Mouse (Mus musculus) liver (tissue): ENCODE data around the gene Slc6a17.

Experiments
- DNase-seq: peaks from one replicate; pipeline ENCODE4 v3.0.0-alpha.2; 2020; ENCODE audit warnings: mixed read lengths

Slc6a17 gene

DNA sequence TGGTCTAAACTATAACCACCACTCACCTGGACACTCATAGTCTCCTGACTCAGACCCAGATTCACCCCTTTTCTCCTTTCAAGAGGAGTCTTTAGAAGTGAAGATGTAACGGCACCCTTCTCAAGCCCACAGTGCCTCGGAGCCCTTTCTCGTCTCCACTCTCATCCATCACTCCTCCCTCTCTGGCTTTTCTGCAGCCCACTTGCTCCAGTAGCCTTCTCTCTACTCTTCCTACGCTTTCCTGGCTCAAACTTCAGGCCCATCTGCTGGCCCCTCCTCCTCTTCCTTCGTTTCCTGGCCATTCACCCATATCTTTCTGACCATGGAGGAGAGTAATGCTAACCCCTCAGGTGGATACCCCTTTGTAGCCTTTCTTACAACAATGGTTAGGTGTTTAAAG is 3.1 kb upstream of the Slc6a17 start:
- DNase-seq: no peak

DNA sequence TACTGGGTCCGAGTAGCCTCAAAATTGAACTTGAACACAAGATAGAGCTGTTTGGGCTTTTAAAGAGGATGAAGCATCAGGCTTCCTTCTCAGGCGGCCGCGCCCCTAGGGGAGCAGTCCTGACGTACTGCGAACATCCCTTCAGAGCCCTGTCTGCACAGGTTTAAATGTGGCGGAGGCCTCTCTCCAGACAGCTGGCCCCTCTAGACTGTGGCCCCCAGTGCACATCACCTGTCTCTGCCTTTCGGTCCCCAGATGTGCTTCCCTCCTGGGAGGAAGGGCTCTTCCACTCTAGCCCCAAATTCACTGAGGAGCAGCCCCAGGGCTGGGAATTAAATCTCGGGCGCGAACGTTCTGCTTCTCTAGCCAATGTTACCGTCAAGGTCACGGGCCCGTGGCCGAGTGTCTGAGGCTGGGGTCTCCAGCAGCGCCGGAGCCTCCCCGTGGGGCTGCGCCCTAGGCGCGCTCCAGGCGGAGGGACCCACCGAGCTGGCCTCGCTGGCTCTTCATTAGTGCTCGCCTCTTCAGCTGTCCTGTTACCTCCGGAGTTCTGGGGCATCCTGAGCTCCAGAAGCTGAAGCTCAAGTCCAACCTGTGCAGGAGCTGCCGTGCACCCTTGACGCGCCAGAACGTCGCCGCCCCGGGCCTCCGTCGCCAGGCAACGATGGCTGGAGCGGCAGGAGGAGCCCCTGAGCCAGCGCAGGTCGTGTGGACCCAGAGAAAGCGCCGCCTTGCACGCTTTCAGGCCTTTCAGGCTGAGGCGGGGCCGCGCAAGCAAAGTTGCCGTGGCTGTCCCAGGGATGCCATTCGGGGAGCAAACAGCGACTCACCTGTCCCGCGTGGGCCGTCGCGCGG is 815 bp downstream of the Slc6a17 start:
- DNase-seq: peak; percentile 9

DNA sequence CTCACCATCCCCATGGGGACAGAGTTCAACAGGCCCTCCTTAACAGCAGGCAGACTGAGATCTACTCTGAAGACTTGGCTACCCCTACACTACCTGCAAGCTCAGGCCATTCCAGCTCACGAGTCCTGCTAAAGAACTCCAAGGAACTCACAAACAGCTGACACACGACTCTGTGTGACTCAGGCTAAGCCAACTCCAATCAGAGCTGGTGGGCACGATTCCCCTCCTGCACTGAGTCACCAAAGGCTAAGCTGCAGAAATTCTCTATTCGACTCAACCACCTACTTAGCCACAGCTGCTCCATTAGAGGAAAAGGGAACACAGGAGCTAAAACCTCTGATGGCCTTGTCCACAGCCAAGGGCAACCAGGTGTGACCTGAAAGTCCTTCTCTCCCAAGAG is 1.8 kb downstream of the Slc6a17 start:
- no peak for DNase-seq

DNA sequence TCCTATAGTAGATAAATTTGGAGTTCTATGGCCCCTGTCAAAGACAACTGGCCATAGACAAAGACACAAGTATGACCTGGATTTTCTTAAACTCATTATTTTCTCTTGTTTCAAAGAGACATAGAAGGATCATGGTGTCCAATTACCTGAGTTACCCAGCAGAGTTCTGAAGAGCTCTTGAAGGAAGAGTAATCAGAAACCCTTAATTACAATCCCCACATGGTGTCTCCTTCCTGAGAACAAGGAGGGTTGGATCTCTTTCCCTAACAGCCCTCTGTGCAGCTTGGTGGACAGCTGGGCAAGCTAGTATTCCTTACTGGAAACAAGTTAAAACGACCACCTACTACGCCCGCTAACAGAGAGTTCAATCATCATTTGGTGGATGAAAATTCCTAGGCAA is 6.4 kb downstream of the Slc6a17 start:
- DNase-seq: no peak

DNA sequence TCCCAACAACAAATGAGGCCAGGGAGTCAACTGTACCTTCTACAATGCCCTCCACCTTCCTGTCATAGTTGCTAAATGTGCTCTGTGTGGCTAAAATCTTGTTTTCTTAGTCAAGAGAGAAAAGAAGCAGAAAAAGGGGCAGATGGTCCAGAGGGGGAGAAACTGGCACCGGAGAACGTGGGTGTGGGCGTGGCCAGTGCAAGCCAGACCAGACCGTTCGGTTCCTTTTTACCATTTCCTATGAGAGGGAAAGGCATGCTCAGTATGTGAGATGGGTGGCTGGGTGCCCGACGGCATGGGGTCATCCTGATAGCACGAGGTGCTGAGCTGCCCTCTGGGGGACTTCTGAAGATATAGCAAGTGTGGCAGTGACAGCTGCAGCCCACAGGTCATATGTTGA is 9.1 kb downstream of the Slc6a17 start:
- DNase-seq: no peak

DNA sequence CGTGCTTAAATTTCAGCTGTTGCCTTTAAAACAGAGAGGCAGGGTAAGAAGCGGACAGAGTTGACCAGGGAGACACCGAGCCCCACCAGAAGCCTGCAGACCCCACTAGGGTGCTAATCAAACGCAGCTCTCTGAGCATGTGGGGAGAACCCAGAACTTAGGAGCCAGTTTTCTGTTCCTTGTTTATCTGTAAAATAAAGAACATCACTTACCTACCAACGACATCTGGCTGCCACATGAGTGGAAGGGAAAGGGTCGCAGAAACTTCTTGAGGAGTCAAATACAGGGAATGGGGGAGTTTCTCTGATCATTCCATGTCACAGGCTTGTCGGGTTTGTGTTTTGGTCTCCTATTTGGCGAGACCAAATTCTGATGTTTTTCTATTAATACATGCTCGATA is 9.9 kb downstream of the Slc6a17 start:
- DNase-seq: no peak

DNA sequence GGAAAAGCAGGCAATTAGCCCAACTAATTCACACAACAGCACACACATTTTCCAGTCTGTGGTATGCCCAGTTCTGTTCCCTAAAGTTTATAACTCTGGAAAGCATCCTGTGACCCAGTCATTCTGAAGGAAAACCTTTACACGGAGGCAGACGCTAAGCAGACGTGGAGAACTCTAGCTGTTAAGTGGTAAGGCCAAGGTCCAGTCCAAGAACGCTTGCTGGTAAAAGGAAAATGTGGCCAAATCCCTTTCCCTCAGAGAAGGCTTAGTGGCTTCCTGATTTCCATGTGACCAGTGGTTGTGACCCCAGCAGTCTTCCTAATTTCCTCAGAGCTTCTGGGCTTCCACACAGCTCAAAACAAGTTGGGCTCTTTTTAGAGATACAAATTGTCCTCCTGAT is 11.3 kb downstream of the Slc6a17 start:
- DNase-seq: no peak

DNA sequence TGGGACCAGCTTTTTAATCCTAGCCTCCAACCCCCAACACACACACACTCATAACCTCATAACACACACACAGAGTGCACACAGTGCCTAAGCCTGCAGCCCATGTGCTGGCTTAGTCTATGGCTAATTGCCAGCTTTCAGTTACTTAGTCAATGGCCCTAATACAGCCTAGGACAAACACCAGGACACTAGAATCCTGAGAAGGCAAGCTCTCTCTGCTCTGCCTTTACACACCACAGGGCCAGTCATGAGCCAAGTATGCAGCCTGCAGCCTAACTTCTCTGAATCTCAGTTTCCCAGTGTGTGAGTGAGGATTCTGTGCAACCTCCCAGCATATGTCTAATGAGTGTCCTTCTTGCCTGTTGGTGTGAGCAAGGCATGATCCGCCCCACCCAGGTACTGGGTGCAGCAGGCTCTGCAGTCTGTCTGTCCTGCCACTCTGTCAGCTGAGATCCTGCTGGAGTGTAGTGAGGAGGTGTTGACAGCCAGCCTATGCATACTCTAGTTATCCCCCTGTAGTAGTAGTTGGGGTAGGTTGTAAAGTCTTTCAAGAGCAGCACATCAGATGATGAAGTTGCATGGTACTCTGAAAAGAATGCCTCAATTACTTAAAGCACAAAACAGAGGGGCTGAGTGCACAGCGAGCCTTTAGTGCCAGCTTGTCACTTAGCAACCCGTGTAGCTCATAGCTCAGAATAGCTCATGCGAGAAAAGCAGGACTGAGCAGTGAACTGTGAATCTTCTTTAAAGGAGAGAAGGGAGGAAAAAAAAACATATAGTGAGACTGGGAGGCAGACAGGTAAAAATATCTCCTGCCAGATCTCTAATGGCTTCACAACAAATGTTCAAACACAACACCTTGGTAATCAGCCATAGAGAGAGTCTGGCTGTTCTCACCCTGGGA is 12.1 kb downstream of the Slc6a17 start:
- no peak for DNase-seq

DNA sequence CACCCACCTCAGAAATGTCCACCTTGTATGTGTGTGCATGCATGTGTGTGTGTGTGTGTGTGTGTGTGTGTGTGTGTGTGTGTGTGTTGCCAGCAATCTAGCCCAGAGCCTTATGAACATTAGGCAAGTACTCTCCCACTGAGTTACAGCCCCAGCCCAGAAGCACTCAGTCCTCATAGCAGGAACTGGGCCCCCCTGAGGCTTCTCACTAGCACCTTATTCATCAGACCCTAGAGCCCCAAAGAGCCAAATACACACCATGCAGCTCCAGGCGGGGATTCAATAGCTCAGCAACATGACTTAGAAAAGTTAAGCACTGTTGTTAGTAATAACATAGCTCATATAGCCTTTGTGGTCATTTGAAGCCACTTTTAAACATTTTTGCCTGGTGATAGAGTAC is 13.3 kb downstream of the Slc6a17 start:
- no peak for DNase-seq

DNA sequence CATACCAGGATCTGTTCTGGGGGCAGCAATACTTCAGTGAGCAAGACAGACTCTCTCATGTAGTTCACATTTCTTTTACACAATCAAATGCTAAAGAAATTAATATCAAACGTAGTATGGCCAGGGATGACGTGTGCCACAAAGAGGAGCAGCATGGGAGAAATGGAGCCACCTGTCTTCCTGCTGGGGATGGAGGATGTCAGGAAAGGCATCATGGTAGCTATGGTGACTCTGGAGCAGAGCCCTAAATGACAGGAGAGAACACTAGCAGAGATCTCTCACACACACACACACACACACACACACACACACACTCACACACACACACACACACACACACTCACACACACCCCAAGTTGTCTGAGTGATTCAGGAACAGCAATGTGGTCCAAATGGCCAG is 14.1 kb downstream of the Slc6a17 start:
- DNase-seq: no peak

DNA sequence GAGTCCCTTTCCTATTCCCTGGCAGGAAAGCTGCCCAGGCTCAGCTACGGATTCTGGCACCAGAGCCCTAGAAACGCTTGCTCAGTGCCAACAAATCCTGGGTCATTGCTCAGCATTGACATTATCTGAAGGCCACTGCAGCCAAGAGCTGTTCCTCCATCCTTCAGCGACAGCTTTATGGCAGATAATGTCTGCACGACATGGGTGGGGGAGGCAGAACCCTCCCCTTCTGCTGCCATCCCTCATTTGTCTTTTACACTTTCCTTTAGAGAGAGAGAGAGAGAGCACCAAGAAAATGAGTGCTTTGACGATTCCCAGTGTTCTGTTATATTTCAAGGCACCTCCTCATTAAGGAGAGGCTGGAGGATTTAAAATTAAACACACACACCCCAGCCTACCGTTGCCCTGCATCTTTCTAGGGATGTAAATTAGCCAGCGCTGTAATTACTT is 16.1 kb downstream of the Slc6a17 start:
- no peak for DNase-seq

DNA sequence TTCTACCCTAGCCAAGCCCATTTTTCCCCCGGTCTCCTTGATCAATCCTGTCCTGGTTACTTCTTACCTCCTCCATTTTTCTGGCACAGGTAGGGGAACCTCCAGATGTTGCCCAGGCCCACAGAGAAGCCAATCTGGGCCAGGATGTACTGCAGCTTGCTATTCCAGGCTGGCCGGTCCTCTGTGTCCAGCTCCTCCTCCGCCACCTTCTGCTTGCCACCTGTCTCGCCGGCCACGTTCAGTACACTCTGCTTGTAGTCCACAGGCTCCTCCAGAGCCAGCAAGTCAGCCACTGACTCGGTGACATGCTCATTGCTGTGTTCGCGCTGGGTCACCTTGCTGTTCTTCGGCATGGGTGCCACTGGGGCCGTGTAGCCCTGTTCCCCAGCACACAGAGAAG is 17.5 kb downstream of the Slc6a17 start:
- DNase-seq: no peak

DNA sequence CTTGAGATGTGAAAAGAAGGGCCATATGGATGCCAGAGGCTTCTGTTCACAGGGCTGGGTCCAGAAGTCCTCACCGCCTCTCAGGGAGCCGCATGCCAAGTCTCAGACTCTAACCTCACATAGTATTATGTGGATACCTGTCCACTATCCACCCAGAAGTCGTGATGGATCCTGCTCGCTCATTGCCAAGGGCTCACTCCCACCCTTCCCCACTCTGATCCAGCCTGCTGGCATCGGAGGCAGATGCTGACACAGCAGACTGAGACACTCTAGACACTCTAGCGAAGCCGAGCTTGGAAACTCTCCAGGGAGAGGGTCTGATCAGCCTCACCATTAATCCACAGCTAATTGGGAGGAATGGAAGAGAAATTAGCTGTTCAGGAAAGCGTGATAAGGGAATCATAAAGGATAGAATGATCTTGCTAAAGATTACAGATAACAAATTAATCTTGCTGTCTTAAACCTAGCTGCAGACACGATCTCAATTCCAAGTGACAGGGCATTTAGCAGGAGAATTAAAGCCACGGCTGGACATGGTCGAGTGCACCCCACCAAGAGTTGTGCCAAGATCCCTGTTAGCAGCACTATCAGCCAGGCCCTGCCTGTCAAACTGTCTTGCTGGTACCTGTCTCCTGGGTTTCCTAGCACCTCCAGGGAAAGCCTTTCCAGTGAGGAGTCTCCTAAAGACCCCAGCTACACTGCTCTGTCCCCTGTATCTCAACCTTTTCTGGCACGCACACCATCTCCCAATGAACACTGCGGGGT is 21.6 kb downstream of the Slc6a17 start:
- no peak for DNase-seq

DNA sequence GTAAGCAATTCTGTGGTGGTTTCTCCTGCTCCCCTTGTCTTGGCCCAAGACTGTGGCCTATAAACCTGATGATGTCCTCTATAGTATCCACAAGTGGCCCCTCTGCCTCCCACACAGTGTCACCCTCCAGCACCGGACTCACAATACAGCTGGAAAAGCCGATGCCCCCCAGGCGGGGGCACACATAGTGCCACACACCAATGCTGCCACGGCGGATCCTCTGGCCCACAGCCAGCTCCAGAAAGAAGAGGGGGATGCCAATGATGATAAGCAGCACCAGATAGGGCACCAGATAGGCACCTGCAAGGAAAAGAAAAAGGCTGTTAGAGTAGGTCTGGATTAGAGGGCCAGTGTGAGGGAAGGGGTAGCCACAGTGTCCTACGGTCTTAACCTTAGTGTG is 22.3 kb downstream of the Slc6a17 start:
- no peak for DNase-seq

DNA sequence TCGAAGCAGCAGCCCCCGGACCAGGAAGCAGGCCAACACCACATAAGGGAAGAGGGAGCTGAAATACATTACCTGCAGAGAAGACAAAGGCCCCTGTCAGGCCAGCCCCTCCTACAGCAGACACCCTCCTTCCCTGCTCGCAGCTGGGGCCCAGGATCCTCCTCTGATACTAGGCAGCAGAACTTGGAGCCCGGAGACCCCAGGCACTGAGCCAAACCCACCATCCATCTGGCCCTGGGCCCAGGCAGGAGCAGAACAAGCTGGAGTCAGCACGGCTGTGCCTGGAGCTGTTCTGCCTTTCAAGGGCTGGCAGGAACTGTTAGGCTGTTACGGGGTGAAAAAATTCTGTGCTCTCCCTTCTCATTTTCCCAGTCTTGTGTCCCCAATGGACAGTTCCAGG is 26.4 kb downstream of the Slc6a17 start:
- peak; percentile 64 for DNase-seq

DNA sequence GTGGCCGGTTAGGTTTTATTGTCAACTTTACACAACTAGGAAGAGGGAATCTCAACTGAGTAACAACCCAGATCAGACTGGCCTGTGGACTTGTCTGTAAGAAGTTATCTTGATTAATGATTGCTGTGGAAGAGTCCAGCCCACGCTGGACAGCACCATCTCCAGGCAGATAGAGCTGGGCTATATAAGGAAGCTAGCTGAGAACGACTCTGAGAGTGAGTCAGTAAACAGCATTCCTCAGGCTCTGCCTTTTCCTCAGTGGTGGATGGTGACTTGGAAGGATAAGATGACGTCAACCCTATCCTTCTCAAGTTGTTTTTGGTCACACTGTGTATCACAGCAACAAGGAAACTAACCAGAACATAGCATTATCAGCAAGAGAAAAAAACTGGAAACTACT is 29.2 kb downstream of the Slc6a17 start:
- no peak for DNase-seq

DNA sequence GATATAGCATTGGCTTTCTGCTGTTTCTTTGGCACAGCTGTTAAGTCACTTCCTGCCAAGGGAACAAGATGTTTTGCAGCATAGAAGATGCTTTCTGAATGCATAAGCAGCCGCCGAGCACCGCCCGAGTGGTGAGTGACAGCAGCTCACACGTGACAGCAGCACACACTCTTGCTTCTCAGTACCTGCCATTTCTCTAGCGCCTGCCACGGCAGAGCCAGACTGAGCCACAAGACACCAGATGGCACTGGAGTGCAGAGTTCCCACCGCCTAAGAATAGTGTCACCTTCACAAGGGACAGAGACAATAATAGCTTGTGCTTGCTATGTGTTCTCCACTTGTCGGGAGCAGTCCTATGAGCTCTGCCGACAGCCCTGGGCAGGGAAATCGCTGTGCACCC is 34.5 kb downstream of the Slc6a17 start:
- no peak for DNase-seq

DNA sequence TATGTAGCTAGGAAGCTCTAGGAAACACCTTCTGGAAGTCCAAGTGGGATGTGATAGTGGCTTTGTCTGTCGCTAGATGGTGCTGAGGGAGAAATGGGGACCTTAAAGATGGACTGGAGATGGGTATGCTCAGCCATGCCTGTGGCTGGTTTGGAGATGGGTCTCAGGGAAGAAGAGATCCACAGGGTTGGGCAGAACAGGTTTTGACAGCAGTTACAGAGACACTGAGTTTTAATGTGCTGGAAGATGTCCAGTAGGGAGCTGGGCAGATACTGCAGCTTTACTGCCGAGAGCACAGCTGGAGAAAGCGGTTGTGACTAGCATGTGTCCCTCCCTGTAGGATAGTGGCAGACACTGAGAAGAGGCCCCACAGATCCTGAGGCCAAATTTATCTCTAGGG is 37.2 kb downstream of the Slc6a17 start:
- DNase-seq: no peak

DNA sequence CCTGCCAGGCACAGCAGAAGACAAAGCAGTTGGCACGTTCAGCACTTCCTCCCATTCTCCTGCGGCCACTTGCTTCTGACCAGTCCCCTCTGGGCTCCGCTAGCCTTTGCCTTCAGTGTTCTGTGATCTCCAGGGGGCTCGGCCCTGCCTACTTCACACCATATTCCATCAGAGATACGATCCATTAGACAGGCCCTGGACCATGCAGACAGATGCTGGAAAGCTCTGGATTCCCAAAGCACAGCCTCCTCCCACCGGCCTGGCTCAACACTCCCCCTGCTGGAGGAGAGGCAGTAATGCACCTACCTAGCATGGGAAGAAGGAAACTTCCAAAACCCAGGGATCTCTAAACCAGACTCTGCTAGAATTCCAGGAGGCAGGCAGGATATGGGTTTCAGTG is 45.6 kb downstream of the Slc6a17 start:
- DNase-seq: peak; percentile 23

DNA sequence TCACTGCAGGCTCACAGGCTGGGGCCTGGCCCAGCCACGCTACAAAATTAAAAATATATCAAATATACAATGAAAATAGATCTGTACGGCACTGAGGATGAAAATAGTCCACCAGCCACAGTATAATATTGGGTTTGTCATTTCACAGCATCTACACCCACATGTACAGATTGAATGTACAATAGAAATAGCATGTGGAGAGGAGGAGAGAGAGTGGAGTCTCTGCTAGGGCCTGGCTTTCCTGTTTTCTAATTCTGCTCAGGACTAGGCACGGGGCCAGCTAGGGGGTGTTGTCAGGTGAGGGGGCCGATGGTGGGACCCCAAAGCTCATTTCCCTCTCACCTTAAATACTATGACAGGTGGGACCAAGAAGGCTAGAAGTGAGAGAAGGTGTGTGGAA is 48.8 kb downstream of the Slc6a17 start:
- DNase-seq: no peak

DNA sequence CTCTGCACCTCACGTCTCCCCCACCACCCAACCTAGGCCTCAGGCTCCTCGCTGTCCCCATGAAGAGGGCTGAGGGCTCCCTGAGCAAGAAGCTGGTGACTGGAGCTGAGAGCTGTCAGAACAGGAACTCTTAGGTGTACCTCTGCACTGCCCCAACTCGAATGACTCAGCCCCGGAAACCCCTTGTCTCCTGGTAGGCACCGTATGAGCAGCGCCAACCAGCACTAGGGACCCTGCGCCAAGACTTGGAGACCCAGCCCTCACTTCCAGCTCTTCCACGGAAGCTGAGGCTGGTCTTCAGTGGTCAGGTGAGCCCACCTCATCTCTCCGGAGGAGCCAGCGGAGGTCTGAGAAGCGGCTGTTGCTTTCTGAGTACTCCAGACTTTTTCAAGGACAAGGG is 49.7 kb downstream of the Slc6a17 start:
- DNase-seq: no peak

DNA sequence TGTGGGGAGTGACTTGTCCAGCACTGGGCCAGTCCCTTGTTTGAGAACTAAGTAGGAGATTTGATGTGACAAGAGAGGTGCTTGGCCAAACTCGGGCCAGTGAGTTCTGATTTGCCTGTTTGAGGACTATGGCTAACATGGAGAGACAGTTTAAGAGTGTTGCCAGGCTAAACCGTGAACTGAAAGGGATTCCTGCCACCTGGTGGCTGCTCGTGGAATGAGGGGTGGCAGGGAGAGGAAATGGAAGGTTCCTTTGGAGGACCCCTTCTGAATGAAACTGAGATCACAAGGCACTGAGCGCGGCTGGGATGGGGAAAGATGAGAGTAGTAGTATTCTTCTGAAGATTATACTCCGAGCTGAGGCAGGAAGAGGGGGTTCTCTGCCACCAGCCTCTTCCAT is 51.2 kb downstream of the Slc6a17 start:
- peak; percentile 55 for DNase-seq

DNA sequence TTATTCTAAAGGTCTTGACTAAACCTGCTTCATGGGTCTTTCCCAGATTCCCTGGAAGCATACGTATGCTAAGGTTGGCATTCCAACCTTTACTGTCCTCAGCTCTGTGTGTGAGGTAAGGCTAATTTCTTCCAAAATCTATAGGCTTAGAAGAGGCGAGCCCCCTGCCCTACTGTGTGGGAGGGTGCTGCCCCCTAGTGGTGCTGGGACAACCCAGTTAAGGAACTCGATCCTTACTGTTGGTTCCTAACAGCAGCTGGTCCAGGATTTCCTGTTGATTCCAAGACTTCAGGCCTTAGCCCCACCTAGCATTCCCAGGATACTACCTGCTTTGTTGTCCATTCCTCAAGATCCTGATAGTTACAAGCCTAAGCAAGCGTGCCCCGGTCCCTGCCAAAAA is 55.7 kb downstream of the Slc6a17 start:
- peak; percentile 68 for DNase-seq
